Mouse (Mus musculus): ENCODE data around the gene Arhgap17.
A peak's percentile ranks its signal among the peaks of the same experiment; 100 is the strongest.

Gene Arhgap17

DNA sequence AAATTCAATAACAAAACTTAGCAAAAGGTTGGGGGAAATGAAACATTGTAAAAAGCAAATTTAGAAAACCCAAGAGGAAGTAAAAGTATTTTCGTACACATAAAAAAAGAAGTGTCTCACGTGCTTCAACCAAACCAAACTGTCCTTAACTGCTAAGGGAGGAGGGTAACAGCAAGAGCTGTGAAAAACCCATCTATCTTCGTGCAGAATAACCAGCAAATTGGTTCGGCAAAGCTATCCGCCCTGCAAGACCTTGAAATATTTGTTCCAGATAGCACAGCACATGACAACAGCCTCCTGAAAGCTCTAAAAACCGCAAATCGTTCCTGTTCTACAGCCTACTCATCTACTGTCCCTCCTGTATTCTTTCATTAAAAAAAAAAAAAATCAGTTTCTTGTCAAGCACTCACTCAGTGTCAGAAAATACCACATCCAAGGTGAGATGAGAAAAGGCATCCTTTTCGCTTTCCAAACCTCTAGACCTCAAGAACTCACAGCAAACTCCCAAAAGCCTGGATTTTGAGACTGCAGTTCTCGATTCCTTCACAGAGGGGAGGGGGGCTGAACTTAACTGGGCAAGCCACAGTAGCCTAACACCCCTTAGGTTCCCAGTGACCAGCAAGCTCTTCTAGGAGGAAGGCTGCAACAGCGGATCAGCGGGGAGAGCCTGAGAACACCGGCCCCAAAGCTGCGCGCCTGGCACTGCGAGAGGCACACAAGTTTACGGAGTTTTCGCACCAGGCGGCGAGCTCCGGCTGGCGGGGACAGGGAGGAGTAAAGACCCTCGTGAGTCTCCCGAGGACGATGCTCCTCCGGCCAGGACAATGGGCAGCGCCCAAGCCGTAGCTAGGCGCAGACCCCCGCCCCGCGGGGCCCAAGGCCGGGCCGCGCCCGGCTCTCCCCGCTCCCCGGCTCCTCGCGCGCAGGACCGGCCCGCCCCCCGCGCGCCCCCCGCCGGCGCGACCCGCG is 653 bp downstream of the Arhgap17 start:
- DNase-seq (ENCODE audit: low spot score in 2 of 2), result peak in 1 of 2 experiments; percentile 17

DNA sequence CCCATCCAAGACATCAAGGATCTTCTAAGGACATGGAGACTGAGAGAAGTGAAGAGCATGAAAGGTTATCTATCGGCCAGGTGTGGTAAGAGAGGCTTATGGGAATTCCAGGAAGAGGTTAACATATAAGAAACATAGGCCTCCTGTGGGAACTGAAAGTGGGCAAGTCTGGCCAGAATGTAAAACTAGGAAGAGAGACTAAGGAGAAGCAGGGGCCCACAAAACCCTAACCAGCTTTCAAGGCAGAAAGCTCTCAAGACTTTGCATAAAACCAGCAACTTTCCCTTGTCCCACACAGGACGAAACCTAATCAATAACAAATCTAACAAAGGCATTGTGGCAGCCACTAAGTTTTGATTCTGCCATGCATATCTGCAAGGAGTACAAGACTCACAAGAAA is 1.5 kb downstream of the Arhgap17 start:
- no peak for DNase-seq (ENCODE audit: low spot score in 2 of 2)

GRCm38 (mm10) chr7:123367218-123368150 is 2.2 kb downstream of the Arhgap17 start:
- no peak for DNase-seq (ENCODE audit: low spot score in 2 of 2)

GRCm38 (mm10) chr7:123366806-123367205 is 2.9 kb downstream of the Arhgap17 start:
- DNase-seq (ENCODE audit: low spot score in 2 of 2), result no peak

DNA sequence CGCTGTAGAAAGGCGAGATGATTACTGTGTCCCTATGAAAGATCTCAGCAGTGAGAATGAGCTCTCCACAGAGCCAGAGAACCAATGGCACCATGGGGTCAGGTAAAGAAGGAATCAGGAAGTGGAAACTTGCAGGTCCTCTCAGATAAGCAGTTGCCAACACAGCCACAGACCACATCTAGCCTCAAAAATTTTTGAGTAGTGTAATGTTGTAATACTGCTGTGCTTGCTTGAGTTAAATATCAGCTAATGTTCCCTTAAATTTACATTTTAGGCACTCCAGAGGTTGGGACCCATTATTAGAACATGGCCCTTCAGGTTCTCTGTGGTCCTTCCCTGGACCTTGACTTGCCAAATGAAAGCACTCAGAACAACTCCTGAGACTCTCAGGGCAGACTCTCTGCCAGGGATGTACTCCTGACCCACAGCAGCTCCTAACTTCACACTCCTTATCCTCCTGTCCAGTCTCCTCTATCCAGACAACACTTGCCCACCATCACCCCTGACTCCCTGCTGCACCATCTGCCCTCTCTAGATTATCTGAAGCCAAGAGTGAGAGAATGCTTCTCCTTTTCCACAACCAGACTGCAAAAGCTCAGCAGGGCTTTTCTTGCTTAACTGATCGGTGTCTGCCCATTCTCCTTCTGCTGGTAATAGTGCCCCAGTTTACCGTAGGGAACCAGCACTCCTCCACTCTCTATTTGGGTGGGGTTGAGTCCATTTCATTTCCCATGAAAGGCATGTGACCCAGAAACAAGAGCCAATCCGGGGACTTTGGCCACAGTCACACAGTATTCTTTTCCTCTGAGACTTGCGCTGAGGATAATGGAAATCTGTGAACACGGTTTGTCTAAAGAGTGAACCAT is 3.6 kb downstream of the Arhgap17 start:
- no peak for DNase-seq (ENCODE audit: low spot score in 2 of 2)

DNA sequence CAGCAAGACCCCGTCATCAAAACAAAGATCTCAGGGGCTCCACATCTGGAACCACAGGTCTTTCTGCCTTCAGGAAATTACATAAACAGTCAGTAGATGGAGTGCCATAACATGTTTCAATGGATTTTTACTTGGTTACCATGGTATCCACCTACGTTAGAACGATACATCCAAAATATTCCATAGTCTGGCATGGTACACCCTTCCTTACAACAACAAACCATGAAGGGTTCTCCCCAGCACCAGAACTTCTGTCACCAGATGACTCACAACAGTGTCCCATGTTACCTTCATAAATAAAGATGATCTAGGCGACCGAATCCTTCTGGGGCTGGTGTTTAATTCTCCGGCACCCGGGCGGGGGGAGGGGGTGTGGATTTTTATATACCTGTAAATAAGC is 5.7 kb downstream of the Arhgap17 start:
- no peak for DNase-seq (ENCODE audit: low spot score in 2 of 2)

GRCm38 (mm10) chr7:123362806-123363205 is 6.9 kb downstream of the Arhgap17 start:
- DNase-seq (ENCODE audit: low spot score in 2 of 2), result no peak

DNA sequence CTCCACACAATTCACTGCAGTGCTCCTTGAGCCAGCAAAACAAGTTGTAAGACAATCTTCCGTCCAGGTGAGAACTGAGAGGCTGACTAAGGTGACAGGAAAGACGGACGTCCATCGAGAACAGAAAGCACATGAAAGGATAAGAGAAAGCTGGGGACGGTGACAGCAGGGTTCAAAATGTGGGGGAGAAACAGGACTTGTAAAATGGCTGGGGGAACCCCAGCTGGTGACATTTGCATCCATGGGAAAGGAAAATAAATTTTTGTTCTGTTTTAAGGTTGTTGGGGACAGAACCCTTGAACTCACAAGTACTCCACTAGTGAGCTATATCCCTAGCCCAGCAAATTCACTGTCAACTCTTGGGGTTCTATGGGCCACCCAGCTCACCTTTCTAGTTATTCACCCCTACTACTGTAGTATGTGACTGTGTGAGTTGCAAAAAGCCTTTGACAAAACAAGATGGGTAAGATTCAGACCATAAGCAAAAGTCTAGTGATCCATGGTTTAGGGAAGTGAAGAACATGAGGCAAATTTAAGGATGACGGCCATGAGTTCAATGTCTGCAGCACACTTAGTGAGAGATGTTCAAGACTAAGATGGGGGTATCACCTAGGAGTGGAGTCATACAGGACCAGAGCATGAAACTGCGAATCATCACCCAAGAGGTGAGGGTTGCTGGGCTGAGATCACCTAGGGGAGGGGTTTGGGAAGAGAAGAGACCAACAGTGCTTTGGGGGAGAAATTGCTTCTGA is 8.3 kb downstream of the Arhgap17 start:
- DNase-seq (ENCODE audit: low spot score in 2 of 2), result no peak

GRCm38 (mm10) chr7:123360185-123360584 is 9.5 kb downstream of the Arhgap17 start:
- no peak for DNase-seq (ENCODE audit: low spot score in 2 of 2)

GRCm38 (mm10) chr7:123359101-123359500 is 10.6 kb downstream of the Arhgap17 start:
- no peak for DNase-seq (ENCODE audit: low spot score in 2 of 2)

GRCm38 (mm10) chr7:123356158-123356557 is 13.6 kb downstream of the Arhgap17 start:
- DNase-seq (ENCODE audit: low spot score in 2 of 2), result no peak

DNA sequence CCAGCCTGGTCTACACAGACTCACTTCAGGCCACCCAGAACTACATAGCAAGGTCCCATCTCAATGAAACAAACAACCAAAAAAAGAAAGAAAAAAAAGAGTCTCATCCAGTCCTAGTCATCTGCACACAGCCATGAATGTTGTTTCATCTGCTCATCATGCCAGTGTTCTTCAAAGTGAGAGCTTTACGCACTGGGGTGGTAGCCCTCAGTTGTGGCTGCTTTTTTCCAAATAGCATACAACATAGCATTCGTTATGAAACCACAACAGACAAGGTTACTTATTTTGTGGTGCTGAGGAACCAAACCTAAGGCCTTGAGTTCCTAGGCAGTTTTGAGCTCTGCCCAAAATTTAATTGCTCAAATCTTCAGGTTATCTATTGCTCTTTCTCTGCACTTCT is 14.9 kb downstream of the Arhgap17 start:
- DNase-seq (ENCODE audit: low spot score in 2 of 2), result no peak

GRCm38 (mm10) chr7:123354392-123354791 is 15.3 kb downstream of the Arhgap17 start:
- DNase-seq (ENCODE audit: low spot score in 2 of 2), result no peak

- no peak for DNase-seq (ENCODE audit: low spot score in 2 of 2)
Measured at GRCm38 (mm10) chr7:123353879-123354278, 15.8 kb downstream of the Arhgap17 start.

- no peak for DNase-seq (ENCODE audit: low spot score in 2 of 2)
Measured at GRCm38 (mm10) chr7:123353081-123353480, 16.6 kb downstream of the Arhgap17 start.

GRCm38 (mm10) chr7:123350243-123350642 is 19.5 kb downstream of the Arhgap17 start:
- DNase-seq (ENCODE audit: low spot score in 2 of 2), result no peak

DNA sequence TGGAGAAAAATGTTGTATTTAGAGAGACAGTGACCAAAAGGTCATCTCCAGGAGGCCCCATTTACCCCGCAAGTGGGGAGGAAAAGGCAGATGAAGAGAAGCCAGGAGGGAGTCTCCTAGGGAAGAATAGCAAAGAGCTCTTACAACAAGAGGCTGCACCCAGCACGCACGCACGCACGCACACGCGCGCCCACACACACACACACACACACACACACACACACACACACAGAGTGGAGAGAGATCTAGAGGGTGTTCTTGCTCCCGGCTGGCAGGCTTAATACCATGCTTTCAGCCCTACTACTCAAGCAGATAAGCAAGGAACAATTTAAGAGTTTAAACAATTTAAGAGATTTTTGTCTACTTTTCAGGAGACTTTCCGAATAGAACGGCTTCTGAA is 19.9 kb downstream of the Arhgap17 start:
- DNase-seq (ENCODE audit: low spot score in 2 of 2), result no peak

DNA sequence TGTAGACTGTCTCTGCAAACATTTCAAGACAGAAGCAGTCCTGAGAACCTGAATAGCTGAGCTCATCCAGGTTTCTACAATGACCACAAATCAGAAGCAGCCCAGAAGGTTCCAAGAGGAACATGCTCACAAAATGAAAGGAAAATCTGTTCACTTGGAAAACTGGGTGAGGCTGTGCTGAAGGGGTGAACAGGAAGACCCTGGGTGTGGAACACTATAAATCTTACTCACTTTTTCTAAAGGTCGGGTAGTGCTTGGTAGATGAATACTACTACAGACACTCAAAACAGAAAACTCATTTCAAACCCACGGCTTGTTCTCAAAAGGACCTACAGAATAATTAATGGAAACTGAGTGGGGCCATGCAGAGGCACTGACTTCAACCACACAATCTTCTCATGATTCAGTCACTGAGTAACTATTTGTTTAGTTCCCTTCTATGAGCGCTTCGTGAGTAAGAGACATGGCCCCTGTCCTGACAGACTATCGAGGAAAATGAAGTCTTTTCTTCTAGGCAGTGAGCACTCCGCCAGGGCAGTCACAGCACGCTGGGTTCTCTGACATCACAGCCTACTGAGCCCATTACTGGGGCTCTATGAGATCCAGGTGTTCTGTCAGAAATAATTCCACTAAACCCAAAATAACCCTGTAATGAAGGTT is 23.0 kb downstream of the Arhgap17 start:
- DNase-seq (ENCODE audit: low spot score in 2 of 2), result no peak

GRCm38 (mm10) chr7:123345041-123345544 is 24.6 kb downstream of the Arhgap17 start:
- DNase-seq (ENCODE audit: low spot score in 2 of 2), result no peak
